Mouse (Mus musculus): ENCODE data around the gene Gm17535.
"Not testable (repeated sequence)": the region's sequence is repeated elsewhere in the genome, so short reads cannot be mapped to it uniquely, and the experiment has no call there.

- not testable (repeated sequence) for TF ChIP-seq CTCF (IDR thresholded peaks at IDR 0.05; ENCODE audit: control insufficient read depth, insufficient read depth, insufficient replicate concordance, low read depth, low read length); POLR2A (IDR thresholded peaks at IDR 0.05; ENCODE audit: control insufficient read depth, low read depth, low read length)
Measured at GRCm38 (mm10) chr9:3023985-3024648, 10.3 kb upstream of the Gm17535 start.
